Mouse (Mus musculus) left cerebral cortex, adult 6 months (tissue): Measurements from ENCODE around the gene Per1. TPM values are rescaled to one million over a fixed set of nuclear protein-coding genes. Genes with fewer than 3 reads are reported as not detected.

ENCODE experiments used
- long read RNA-seq, 2 experiments: library from polyadenylated mRNA; unstranded; transcript quantifications; one replicate each; pipeline ENCODE4 v2.0.0; 2019 to 2020
- polyA plus RNA-seq: library from polyadenylated mRNA; unstranded; fragments of <200 nt; fragmentation: Nextera tagmentation; gene quantifications from 2 replicates; pipeline ENCODE4 v1.2.3, GENCODE M21; 2021

Per1 gene
- polyA plus RNA-seq, result 25.9 and 39.5 TPM in 2 replicates
- long read RNA-seq, experiment 1, partial matches to known transcripts, result 20 of 20 reads
- long read RNA-seq, experiment 1, other reads (novel, unspliced or antisense), result 0 of 20 reads
- long read RNA-seq, experiment 2, partial matches to known transcripts, result 2 of 2 reads
- long read RNA-seq, experiment 2, other reads (novel, unspliced or antisense), result 0 of 2 reads

DNA sequence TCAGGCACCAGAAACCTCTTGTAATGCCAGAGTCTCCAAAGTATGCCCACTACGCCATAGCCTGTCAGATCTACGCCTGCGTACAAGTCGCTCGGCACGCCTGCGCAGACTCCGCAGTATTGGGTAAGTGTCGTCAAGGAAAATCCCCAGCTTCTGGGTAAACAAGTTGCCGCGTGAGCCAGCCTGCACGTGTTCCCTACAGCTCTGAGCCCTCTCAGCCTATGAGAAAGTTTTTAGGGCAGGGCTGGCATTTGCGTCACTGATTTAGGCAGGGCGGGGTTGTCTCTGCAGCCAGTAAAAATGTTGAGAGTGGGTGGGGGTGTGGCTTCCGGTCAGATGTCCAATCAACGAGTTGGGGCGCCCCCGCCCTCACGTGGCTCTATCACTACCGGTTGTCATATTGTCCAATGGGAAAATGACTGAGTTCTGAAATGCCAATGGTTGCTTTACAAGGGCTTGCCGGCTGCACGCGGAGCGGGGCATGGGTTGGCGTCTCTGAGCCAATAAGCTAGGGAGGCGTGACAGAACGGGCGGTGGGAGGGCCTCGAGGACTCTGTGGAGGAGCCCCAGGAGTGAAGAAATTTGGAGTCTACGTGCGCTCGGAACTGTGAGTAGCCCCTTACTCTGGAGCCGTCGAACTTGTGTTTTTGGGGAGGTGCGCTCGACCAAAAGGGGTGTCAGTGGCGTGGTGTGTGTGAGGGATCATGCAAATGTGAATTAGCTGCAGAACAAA, at the start of gene Per1:
TSS of gene Per1 (plus strand) at position 521 of the 733 bp plus-strand sequence.

DNA sequence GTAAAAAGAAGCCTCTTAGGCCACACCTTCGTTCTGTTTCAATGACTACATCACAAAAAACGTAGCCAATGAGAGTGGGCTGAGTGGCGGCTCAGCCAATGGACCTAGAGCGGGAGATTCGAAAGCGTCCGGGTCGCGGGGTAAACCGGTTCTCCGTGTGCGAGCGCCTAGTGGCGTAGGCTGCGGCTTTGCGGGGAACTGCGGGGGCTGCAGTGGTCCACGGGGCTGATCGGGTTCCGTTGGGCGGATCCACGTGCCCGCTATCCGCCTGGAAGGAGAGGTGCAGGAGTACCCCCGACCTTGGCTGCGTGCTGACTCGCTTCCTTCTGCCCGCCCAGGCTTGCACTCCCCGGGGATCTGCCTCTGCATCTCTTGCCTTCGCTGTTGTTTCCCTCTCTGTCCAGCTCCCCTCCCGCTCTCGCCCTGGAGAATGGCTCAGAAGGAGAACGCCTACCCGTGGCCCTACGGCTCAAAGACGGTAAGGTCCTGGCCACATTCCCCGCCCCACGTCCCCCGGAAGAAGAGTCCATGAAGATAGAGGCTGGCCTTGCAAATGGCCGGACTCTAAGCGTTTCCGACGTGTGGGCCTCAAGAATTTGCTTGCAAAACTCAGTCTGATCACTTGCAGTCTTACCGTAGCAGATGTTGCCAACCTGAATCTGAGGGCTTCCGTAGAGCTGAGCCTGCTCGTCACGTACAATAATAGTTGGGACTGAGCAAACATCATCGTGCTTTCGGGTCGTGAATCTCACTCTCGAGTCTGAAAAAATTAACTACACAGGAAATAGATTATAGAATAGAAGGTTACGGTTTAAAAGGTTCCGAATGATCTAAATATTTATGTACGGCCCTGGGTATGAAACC, 49.3 kb upstream of the Per1 start, which contains the start of gene Aurkb:
TSS of gene Aurkb (plus strand) at position 117 of the 864 bp plus-strand sequence.

DNA sequence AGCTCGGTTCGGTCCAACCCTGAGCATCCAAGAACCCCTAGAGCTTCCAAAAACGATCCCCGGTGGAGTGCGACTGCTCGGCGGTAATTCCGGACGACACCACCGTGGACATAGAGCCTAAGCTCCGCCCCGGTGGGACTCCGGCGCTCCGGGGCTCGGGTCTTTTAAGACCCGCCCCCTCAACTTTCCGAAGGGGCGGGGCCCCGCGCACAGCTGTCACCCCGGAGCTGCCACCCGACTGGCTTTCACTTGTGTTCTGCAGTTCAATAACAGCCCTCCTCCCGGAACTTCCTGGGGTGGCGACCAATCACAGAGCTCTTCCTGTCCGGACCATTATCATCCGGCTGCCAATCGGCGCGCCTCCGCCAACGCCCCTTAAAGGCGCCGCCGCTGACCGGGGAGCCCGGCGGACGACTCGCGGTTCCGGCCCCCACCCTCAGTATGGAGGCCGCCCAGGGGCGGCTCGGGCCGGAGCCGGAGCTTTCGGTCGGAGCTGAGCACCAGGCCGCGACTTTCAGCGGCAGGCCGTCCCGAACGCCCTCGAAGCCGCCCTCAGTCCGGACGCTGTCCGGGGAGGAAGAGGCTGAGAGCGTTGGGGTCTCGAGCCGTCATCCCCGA, 35.6 kb upstream of the Per1 start, which contains the start of gene Borcs6:
TSS of gene Borcs6 (plus strand) at position 361 of the 618 bp plus-strand sequence.

DNA sequence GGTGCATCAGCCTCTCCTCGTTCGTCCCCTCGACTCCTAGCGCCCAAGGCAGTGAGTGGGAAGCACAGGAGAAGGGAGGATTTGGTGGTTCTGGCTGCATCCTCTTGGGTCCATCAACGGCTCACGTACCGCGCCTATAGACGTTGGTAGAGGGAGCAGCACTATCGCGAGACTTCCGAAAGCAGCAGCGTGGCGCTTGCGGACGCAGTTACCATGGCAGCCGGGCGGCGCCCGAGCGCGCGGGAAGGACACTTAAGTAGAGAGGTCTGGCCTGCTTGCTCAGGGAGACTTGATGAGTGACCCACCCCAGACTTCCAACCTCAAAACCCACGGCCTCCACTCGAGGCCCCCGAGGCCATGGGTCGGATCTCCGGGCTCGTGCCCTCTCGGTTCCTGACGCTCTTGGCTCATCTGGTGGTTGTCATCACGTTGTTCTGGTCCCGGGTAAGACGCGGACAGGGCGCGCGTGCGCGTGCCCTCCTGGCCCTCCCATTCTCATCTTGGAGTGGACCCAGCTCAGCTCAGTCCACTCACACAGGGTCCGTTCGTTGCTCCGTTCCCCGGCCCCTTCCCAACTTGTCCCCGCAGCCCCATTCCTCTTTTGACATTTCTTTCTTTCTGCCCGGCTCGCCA, 24.3 kb upstream of the Per1 start, which contains the start of gene Tmem107:
TSS of gene Tmem107 (plus strand) at position 217 of the 633 bp plus-strand sequence.

DNA sequence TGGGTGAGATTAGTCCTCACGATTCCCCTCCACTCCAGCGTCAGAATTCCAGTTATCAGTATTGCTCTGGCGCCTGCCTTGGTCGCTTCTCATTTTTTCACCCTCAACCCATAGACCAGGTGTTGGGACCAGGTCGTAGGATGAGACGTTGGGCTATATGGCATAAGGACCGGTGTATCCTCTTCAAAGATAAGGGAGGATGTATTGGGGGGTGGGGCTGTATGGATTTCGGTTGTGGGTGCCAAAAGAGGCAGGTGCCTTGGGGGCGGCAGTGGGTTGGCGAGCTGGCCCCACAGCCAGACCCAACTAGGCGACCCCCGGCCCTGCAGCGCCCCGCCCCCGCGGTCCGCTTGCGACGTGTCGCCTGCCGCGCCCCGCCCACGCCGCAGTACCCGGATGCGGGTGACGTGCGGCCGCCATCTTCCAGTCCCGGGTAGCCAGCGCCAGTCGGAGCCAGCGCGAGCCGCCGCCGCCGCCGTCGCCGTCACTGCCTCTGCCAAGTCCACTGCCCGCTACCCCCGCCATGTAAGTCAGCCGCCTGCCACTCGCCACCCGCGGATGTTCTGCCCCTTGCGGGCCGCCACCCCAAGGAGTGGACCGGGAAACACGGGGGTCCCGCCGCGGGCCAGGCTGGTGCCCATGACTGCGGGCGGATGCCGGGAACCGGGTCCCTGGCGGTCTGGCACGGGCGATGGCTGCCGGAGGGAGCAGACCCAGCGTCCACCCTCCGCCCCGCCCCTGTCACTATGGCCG, 6.7 kb upstream of the Per1 start, which contains the start of gene Vamp2:
TSS of gene Vamp2 (plus strand) at position 388 of the 753 bp plus-strand sequence.

DNA sequence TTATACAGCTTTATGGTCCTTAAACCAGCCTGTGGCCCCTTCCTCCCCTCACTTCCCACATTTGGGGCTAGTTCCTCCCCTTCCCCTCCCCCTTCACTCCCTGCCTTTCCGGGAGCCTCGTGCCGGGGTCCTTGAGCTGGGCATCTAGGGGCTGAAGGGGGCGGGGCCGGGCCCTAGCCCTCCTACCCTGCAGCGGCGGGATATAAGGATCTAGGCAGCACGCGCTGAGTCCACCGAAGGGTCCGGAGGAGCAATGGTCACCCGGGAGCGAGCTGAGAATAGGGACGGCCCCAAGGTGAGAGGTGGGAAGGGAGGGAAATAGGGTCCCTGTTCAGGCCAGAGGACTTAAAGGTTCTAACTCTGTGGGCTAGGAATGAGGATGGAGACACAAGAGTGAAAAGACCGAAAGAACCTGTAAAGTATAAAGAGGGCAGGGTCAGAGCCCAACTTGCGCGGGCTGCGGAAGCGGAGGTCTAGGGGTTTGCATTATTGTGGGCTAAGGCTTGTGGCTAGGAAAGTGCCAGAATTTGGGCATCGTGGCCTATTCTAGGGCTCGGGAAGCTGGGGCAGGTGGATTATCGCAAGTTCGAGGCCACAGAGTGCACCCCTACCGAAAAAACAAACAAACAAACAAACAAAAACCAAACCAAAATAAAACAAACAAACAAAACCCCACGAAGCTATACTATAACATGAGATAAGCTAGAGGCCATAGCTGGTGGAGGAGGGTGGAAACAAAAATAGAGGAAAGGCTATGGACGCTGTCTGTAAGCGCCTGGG, 25.4 kb downstream of the Per1 start, which contains the start of gene Hes7:
TSS of gene Hes7 (plus strand) at position 184 of the 780 bp plus-strand sequence.

DNA sequence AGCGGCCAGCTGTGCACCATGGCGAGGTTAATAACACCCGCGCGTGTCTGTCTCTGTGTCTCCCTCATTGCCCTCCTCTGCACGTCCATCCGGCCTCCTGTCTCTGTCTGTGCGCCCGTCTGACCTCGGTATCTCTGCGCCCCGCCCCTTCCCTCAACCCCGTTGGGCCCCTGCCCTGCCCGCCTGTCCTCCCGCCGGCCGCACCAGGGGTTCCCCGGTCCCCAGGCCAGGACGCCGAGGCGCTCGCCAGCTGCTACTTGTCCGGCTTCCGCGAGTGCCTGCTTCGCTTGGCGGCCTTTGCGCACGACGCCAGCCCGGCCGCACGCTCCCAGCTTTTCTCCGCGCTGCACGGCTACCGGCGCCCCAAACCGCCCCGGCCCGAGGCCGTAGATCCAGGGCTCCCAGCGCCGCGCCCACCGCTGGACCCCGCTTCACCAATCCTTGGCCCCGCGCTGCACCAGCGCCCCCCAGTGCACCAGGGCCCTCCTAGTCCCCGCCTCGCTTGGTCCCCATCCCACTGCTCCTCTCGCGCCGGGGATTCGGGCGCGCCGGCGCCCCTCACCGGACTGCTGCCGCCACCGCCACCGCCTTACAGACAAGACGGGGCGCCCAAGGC, 27.4 kb downstream of the Per1 start, which contains the start of gene 9130213A22Rik:
TSS of gene 9130213A22Rik (minus strand) at position 254 of the 616 bp plus-strand sequence.

DNA sequence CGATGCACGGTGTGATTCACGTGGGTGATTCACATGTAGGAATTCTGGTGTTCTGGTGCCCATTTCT, 30.7 kb downstream of the Per1 start, which contains the start of gene Aloxe3:
TSS of gene Aloxe3 (plus strand) at position 45 of the 67 bp plus-strand sequence.

DNA sequence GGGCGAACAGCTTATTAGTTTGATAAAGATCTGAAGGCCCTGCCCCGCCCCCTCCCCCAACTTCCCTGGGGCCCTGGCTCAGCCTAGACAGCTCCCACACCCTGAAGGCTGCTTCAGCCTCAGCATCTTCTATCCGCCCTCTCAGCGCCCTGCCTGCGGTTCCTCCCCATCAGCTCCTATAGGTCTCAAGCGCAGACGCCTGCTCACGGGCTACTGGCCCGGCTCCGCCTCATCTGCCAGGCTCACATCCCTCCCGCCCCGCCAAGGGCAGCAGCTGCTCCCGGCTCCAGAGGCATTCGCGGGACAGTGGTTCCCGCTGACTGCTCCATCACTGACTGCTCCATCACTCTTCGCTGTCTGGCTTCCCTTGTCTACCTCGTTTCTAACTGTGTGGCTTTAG, 61.8 kb downstream of the Per1 start, which contains the start of gene Alox12b:
TSS of gene Alox12b (plus strand) at position 190 of the 400 bp plus-strand sequence.

Other genes starting within 250 kb of the Per1 start
- 89.7 and 92.9 TPM in 2 replicates for gene Ndel1, start 223.4 kb upstream of the Per1 start, polyA plus RNA-seq
- gene Rnf222, start 206.7 kb upstream of the Per1 start, polyA plus RNA-seq, result not detected in 2 replicates
- 3,549 and 3,569 TPM in 2 replicates for gene Rpl26, start 193.6 kb upstream of the Per1 start, polyA plus RNA-seq
- not detected in 2 replicates for gene Odf4, start 168.1 kb upstream of the Per1 start, polyA plus RNA-seq
- 9.7 and 13.3 TPM in 2 replicates for gene Arhgef15, start 137.7 kb upstream of the Per1 start, polyA plus RNA-seq
- 2.4 and 3.7 TPM in 2 replicates for gene Slc25a35, start 127.1 kb upstream of the Per1 start, polyA plus RNA-seq
- gene Rangrf, start 120.0 kb upstream of the Per1 start, polyA plus RNA-seq, result 26.7 and 27.0 TPM in 2 replicates
- 10.9 and 12.5 TPM in 2 replicates for gene Pfas, start 86.8 kb upstream of the Per1 start, polyA plus RNA-seq
- gene Ctc1, start 79.3 kb upstream of the Per1 start, polyA plus RNA-seq, result 14.9 and 16.4 TPM in 2 replicates
- gene Aurkb, start 49.6 kb upstream of the Per1 start, polyA plus RNA-seq, result 0.38 and 0.56 TPM in 2 replicates
- gene Borcs6, start 35.5 kb upstream of the Per1 start, polyA plus RNA-seq, result 13.0 and 28.1 TPM in 2 replicates
- 35.2 and 37.9 TPM in 2 replicates for gene Tmem107, start 24.4 kb upstream of the Per1 start, polyA plus RNA-seq
- gene Vamp2, start 6.7 kb upstream of the Per1 start, polyA plus RNA-seq, result 323 and 837 TPM in 2 replicates
- gene Hes7, start 25.2 kb downstream of the Per1 start, polyA plus RNA-seq, result 0.43 and 1.3 TPM in 2 replicates
- gene 9130213A22Rik, start 27.4 kb downstream of the Per1 start, polyA plus RNA-seq, result 0.54 and 0.85 TPM in 2 replicates
- gene Aloxe3, start 30.7 kb downstream of the Per1 start, polyA plus RNA-seq, result 4.5 and 4.8 TPM in 2 replicates
- 3.3 TPM in 2 replicates for gene Alox12b, start 61.8 kb downstream of the Per1 start, polyA plus RNA-seq
- 2.8 and 4.3 TPM in 2 replicates for gene Alox8, start 102.6 kb downstream of the Per1 start, polyA plus RNA-seq
- 0.40 and 0.66 TPM in 2 replicates for gene Gucy2e, start 141.8 kb downstream of the Per1 start, polyA plus RNA-seq
- 2.2 and 3.0 TPM in 2 replicates for gene Cntrob, start 228.6 kb downstream of the Per1 start, polyA plus RNA-seq
- 128 and 132 TPM in 2 replicates for gene Trappc1, start 228.8 kb downstream of the Per1 start, polyA plus RNA-seq
- 24.4 and 28.5 TPM in 2 replicates for gene Kcnab3, start 231.0 kb downstream of the Per1 start, polyA plus RNA-seq
- gene Rnf227, start 245.2 kb downstream of the Per1 start, polyA plus RNA-seq, result 352 and 369 TPM in 2 replicates